In genomic region chr12:117016753-117017595, GRCm38 (mm10) we compare ENCODE assay signal across 18 mouse cellular contexts.
DNase-seq lines count a peak whose midpoint lies in the region; ATAC-seq and TF ChIP-seq lines count a peak whose summit lies in the region.
"Had no signal": no experiment of that assay in that cellular context is flagged by ENCODE, and none has a peak within 500 bp of the region (broad histone marks: within the 10 kb centered on the region; RNA-seq: fewer than 3 reads in every experiment).

No protein-coding gene starts in this region.

- 53% methylated on average over 15 of the region's 15 CpGs for WGBS in hindbrain, embryonic 13.5 days
- 39% methylated on average over 15 of the region's 15 CpGs for WGBS in hindbrain, postnatal 0 days
- 34% methylated on average over 15 of the region's 15 CpGs for WGBS in forebrain, embryonic 14.5 days
- WGBS in hindbrain, embryonic 15.5 days = 42% methylated on average over 15 of the region's 15 CpGs
- WGBS in midbrain, embryonic 16.5 days = 31% methylated on average over 15 of the region's 15 CpGs
- WGBS in kidney, embryonic 14.5 days = 80% methylated on average over 15 of the region's 15 CpGs

- H3K4me3 ChIP-seq in hindbrain, embryonic 13.5 days = no peak overlapping the region
- no peak overlapping the region for H3K4me3 ChIP-seq in hindbrain, postnatal 0 days (ENCODE audit: low read length)
- H3K4me3 ChIP-seq in forebrain, embryonic 14.5 days (ENCODE audit: low read depth, low read length) = no peak overlapping the region
- no peak overlapping the region for H3K4me3 ChIP-seq in hindbrain, embryonic 15.5 days
- H3K4me3 ChIP-seq in midbrain, embryonic 16.5 days (ENCODE audit: low read depth, low read length) = no peak overlapping the region
- H3K4me3 ChIP-seq in kidney, embryonic 14.5 days (ENCODE audit: low read length) = no peak overlapping the region
- H3K4me3 ChIP-seq: limb, embryonic 12.5 days; liver, embryonic 13.5 days had no signal

- peak overlapping the region; percentile 63 for H3K27ac ChIP-seq in hindbrain, embryonic 13.5 days
- no peak overlapping the region for H3K27ac ChIP-seq in hindbrain, postnatal 0 days
- peak overlapping the region; percentile 10; the same call in 1 of the 2 replicates for H3K27ac ChIP-seq in forebrain, embryonic 14.5 days (ENCODE audit: low read depth, low read length)
- H3K27ac ChIP-seq in hindbrain, embryonic 15.5 days (replicated peaks) = peak overlapping the region; percentile 65
- H3K27ac ChIP-seq in midbrain, embryonic 16.5 days (ENCODE audit: low read length) = peak overlapping the region; percentile 69
- H3K27ac ChIP-seq in kidney, embryonic 14.5 days (ENCODE audit: low read depth, low read length) = no peak overlapping the region
- H3K27ac ChIP-seq: limb, embryonic 12.5 days; liver, embryonic 13.5 days had no signal

- H3K4me2 ChIP-seq in hindbrain, embryonic 13.5 days = no peak overlapping the region
- H3K4me2 ChIP-seq in hindbrain, postnatal 0 days (ENCODE audit: low read depth, low read length) = no peak overlapping the region
- H3K4me2 ChIP-seq in forebrain, embryonic 14.5 days (ENCODE audit: low read length) = no peak overlapping the region
- H3K4me2 ChIP-seq in hindbrain, embryonic 15.5 days = no peak overlapping the region
- no peak overlapping the region for H3K4me2 ChIP-seq in midbrain, embryonic 16.5 days (ENCODE audit: low read length)
- H3K4me2 ChIP-seq in kidney, embryonic 14.5 days (replicated peaks; ENCODE audit: low read depth, low read length) = no peak overlapping the region
- H3K4me2 ChIP-seq: heart, embryonic 11.5 days; limb, embryonic 12.5 days; liver, embryonic 13.5 days; lung, embryonic 14.5 days had no signal

- no peaks in the 10 kb centered on the region for H3K27me3 ChIP-seq in hindbrain, embryonic 13.5 days
- no peaks in the 10 kb centered on the region for H3K27me3 ChIP-seq in hindbrain, postnatal 0 days (ENCODE audit: insufficient read depth, low read length)
- no peaks in the 10 kb centered on the region for H3K27me3 ChIP-seq in forebrain, embryonic 14.5 days (replicated peaks; ENCODE audit: control insufficient read depth, insufficient read depth, low read length)
- no peaks in the 10 kb centered on the region for H3K27me3 ChIP-seq in hindbrain, embryonic 15.5 days
- H3K27me3 ChIP-seq in midbrain, embryonic 16.5 days (ENCODE audit: control insufficient read depth, insufficient read depth, low read depth, low read length) = no peaks in the 10 kb centered on the region
- no peaks in the 10 kb centered on the region for H3K27me3 ChIP-seq in kidney, embryonic 14.5 days (ENCODE audit: control insufficient read depth, insufficient read depth, low read length)
- H3K27me3 ChIP-seq: liver, embryonic 13.5 days had no signal

- H3K4me1 ChIP-seq in hindbrain, embryonic 13.5 days (replicated peaks) = peaks cover 20% of the 10 kb centered on the region
- peaks cover 5% of the 10 kb centered on the region; the same call in 1 of the 2 replicates for H3K4me1 ChIP-seq in hindbrain, postnatal 0 days (ENCODE audit: insufficient read depth, low read length)
- H3K4me1 ChIP-seq in forebrain, embryonic 14.5 days (ENCODE audit: control insufficient read depth, insufficient read depth, low read length) = no peaks in the 10 kb centered on the region; the same call in 1 of the 2 replicates
- peaks cover 16% of the 10 kb centered on the region for H3K4me1 ChIP-seq in hindbrain, embryonic 15.5 days (replicated peaks)
- H3K4me1 ChIP-seq in midbrain, embryonic 16.5 days (ENCODE audit: control insufficient read depth, insufficient read depth, low read length) = peaks cover 12% of the 10 kb centered on the region
- no peaks in the 10 kb centered on the region for H3K4me1 ChIP-seq in kidney, embryonic 14.5 days (ENCODE audit: control insufficient read depth, insufficient read depth, low read length)
- H3K4me1 ChIP-seq: limb, embryonic 12.5 days; liver, embryonic 13.5 days had no signal

- H3K9ac ChIP-seq in hindbrain, embryonic 13.5 days = no peak overlapping the region
- H3K9ac ChIP-seq in hindbrain, postnatal 0 days (replicated peaks; ENCODE audit: low read length) = no peak overlapping the region
- no peak overlapping the region; the same call in 1 of the 2 replicates for H3K9ac ChIP-seq in forebrain, embryonic 14.5 days (ENCODE audit: low read length)
- H3K9ac ChIP-seq in hindbrain, embryonic 15.5 days = no peak overlapping the region
- no peak overlapping the region for H3K9ac ChIP-seq in midbrain, embryonic 16.5 days (ENCODE audit: low read depth, low read length)
- H3K9ac ChIP-seq in kidney, embryonic 14.5 days (ENCODE audit: low read depth, low read length) = no peak overlapping the region
- H3K9ac ChIP-seq: limb, embryonic 12.5 days; liver, embryonic 13.5 days; lung, embryonic 14.5 days had no signal

- TF ChIP-seq CTCF in hindbrain, postnatal 0 days (IDR thresholded peaks at IDR 0.05; ENCODE audit: low read depth) = no peak

- DNase-seq in hindbrain, postnatal 0 days (ENCODE audit: low spot score) = no peak
- peak; percentile 41 for DNase-seq in forebrain, embryonic 14.5 days (ENCODE audit: low spot score)
- no peak for DNase-seq in adrenal gland, adult (ENCODE audit: inconsistent age in 2 of 2, low spot score in 1 of 2)
- DNase-seq: adrenal gland, adult 8-10 months; cerebellum, adult 9-11 months; heart, postnatal 10 days; kidney, adult 8-10 months; kidney, postnatal 36 days; liver, embryonic 13.5 days; lung, embryonic 14.5 days; lung, postnatal 36 days; thymus, postnatal 36 days had no signal

- H3K36me3 ChIP-seq in hindbrain, embryonic 13.5 days = no peaks in the 10 kb centered on the region
- no peaks in the 10 kb centered on the region for H3K36me3 ChIP-seq in hindbrain, postnatal 0 days (ENCODE audit: insufficient read depth, low read length)
- no peaks in the 10 kb centered on the region for H3K36me3 ChIP-seq in forebrain, embryonic 14.5 days (ENCODE audit: control insufficient read depth, insufficient read depth, low read length)
- no peaks in the 10 kb centered on the region for H3K36me3 ChIP-seq in hindbrain, embryonic 15.5 days
- H3K36me3 ChIP-seq in midbrain, embryonic 16.5 days (ENCODE audit: control insufficient read depth, insufficient read depth, low read length) = no peaks in the 10 kb centered on the region
- H3K36me3 ChIP-seq in kidney, embryonic 14.5 days (ENCODE audit: control insufficient read depth, insufficient read depth, low read length) = no peaks in the 10 kb centered on the region
- H3K36me3 ChIP-seq: limb, embryonic 12.5 days; liver, embryonic 13.5 days had no signal

- ATAC-seq in hindbrain, embryonic 13.5 days (ENCODE audit: low FRiP score) = peak; percentile 30; the same call in 1 of the 2 replicates
- ATAC-seq in hindbrain, postnatal 0 days = no peak
- ATAC-seq in forebrain, embryonic 14.5 days = peak; percentile 56
- ATAC-seq in hindbrain, embryonic 15.5 days (ENCODE audit: low FRiP score, low read depth) = peak; percentile 46; the same call in 1 of the 2 replicates
- ATAC-seq in midbrain, embryonic 16.5 days = peak; percentile 49; the same call in 1 of the 2 replicates
- ATAC-seq in kidney, embryonic 14.5 days (ENCODE audit: low FRiP score, low TSS enrichment) = no peak

- H3K9me3 ChIP-seq in hindbrain, embryonic 13.5 days = no peaks in the 10 kb centered on the region
- no peaks in the 10 kb centered on the region for H3K9me3 ChIP-seq in hindbrain, postnatal 0 days (ENCODE audit: low read length)
- H3K9me3 ChIP-seq in forebrain, embryonic 14.5 days (replicated peaks; ENCODE audit: control insufficient read depth, low read length) = no peaks in the 10 kb centered on the region
- no peaks in the 10 kb centered on the region for H3K9me3 ChIP-seq in hindbrain, embryonic 15.5 days
- no peaks in the 10 kb centered on the region for H3K9me3 ChIP-seq in midbrain, embryonic 16.5 days (replicated peaks; ENCODE audit: control insufficient read depth, low read length, poor library complexity, severe bottlenecking)
- no peaks in the 10 kb centered on the region for H3K9me3 ChIP-seq in kidney, embryonic 14.5 days (ENCODE audit: control insufficient read depth, low read length)
- H3K9me3 ChIP-seq: limb, embryonic 12.5 days; liver, embryonic 13.5 days had no signal

Comparison
In these comparisons a context has a peak if more than half of its experiments do, and no peak if none do; other contexts are left out.
1. ATAC-seq: peak in hindbrain, embryonic 13.5 days (single experiment), forebrain, embryonic 14.5 days (single experiment), hindbrain, embryonic 15.5 days (single experiment) and midbrain, embryonic 16.5 days (single experiment); none in hindbrain, postnatal 0 days (single experiment) and kidney, embryonic 14.5 days (single experiment).
2. H3K27ac ChIP-seq: peak in hindbrain, embryonic 13.5 days (single experiment), forebrain, embryonic 14.5 days (single experiment), hindbrain, embryonic 15.5 days (single experiment) and midbrain, embryonic 16.5 days (single experiment); none in hindbrain, postnatal 0 days (single experiment) and kidney, embryonic 14.5 days (single experiment).